Mouse (Mus musculus) testis, postnatal 10 days (tissue): ENCODE measurements around the gene Ano6.

Experiments used
- DNase-seq: peaks from one replicate; pipeline ENCODE4 v3.0.0; 2021; ENCODE audit warnings: low spot score

Gene Ano6

GRCm38 (mm10) chr15:95856684-95857595 is 66.3 kb downstream of the Ano6 start:
- DNase-seq, result no peak

- DNase-seq, result no peak
These were observed 68.4 kb downstream of the Ano6 start for GRCm38 (mm10) chr15:95858876-95859655.

GRCm38 (mm10) chr15:95863865-95864660 is 73.4 kb downstream of the Ano6 start:
- DNase-seq, result no peak

- DNase-seq, result no peak
These were observed 74.9 kb downstream of the Ano6 start for GRCm38 (mm10) chr15:95865311-95866100.

GRCm38 (mm10) chr15:95868172-95868571 is 77.5 kb downstream of the Ano6 start:
- DNase-seq, result no peak

- DNase-seq, result no peak
These were observed 79.0 kb downstream of the Ano6 start for GRCm38 (mm10) chr15:95869611-95870010.

- no peak for DNase-seq
These were observed 81.0 kb downstream of the Ano6 start for GRCm38 (mm10) chr15:95871631-95872030.

- DNase-seq, result no peak
These were observed 81.8 kb downstream of the Ano6 start for GRCm38 (mm10) chr15:95872447-95872846.

GRCm38 (mm10) chr15:95873276-95873675 is 82.6 kb downstream of the Ano6 start:
- peak; percentile 8 for DNase-seq

GRCm38 (mm10) chr15:95874216-95874615 is 83.6 kb downstream of the Ano6 start:
- DNase-seq, result peak; percentile 10

GRCm38 (mm10) chr15:95874726-95875125 is 84.1 kb downstream of the Ano6 start:
- no peak for DNase-seq

GRCm38 (mm10) chr15:95875898-95876297 is 85.3 kb downstream of the Ano6 start:
- DNase-seq, result no peak

- DNase-seq, result no peak
These were observed 90.0 kb downstream of the Ano6 start for GRCm38 (mm10) chr15:95880616-95881151.

GRCm38 (mm10) chr15:95882436-95882835 is 91.8 kb downstream of the Ano6 start:
- no peak for DNase-seq

- DNase-seq, result no peak
These were observed 92.9 kb downstream of the Ano6 start for GRCm38 (mm10) chr15:95883559-95883958.

GRCm38 (mm10) chr15:95884658-95885620 is 94.3 kb downstream of the Ano6 start:
- DNase-seq, result no peak

GRCm38 (mm10) chr15:95885953-95886820 is 95.5 kb downstream of the Ano6 start:
- no peak for DNase-seq

GRCm38 (mm10) chr15:95887365-95887764 is 96.7 kb downstream of the Ano6 start:
- DNase-seq, result no peak

GRCm38 (mm10) chr15:95888556-95888955 is 97.9 kb downstream of the Ano6 start:
- no peak for DNase-seq
